Mouse (Mus musculus): ENCODE measurements around the gene 1700025G04Rik. TPM values are rescaled to one million over a fixed set of nuclear protein-coding genes. Genes with fewer than 3 reads are reported as not detected.
"Not testable (repeated sequence)": the region's sequence is repeated elsewhere in the genome, so short reads cannot be mapped to it uniquely, and the experiment has no call there.

1700025G04Rik gene
- polyA plus RNA-seq, 1 experiment, result 2.2 TPM

GRCm38 (mm10) chr1:151851051-151851848 is 238.7 kb downstream of the 1700025G04Rik start:
- WGBS, result 86% methylated on average over 20 of the region's 20 CpGs
- Histone ChIP-seq H3K4me3 (ENCODE audit: insufficient read depth, low read depth, low read length) (no peak overlapping the region), H3K4me1 (ENCODE audit: control insufficient read depth, insufficient read depth, low read length) (no peaks in the 10 kb centered on the region), H3K27me3 (replicated peaks; ENCODE audit: control insufficient read depth, insufficient read depth, low read length) (no peaks in the 10 kb centered on the region), H3K27ac (ENCODE audit: insufficient read depth, low read depth, low read length) (no peak overlapping the region), H3K36me3 (ENCODE audit: control insufficient read depth, insufficient read depth, low read length) (no peaks in the 10 kb centered on the region)
- no peak for DNase-seq
- TF ChIP-seq CTCF (conservative IDR thresholded peaks at IDR 0.05; ENCODE audit: insufficient read depth, insufficient read length, low read depth, low read length), result no peak
- TF ChIP-seq POLR2A (IDR thresholded peaks at IDR 0.05; ENCODE audit: low read depth, low read length), result no peak

DNA sequence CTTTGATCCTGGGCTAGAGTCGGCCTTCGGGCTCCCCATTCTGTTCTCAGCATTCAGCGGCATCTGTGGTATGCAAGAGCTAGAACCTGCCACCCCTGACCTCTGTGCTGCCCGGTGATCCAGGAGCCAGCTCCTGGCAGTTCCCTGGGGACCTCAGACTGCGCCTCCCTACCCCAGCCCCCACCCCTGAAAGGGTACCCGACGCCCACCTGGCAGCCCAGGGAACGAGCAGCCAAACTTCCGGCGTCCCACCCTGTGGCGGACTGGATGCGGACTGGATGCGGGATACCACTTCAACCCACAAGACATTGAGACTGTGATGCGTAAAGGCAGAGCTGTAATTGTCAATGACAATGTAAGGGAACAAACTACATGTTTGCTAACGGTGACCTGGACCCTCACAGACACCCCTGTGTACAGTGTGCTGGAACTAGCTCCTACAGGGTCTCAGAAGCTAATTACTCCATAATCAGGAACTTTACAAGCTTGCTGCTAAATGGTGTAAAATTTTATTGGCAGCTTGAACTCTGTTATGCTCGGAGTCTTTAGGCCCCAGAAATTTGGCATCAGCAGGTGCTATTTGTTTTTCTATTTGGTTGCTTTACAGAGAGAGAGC is 239.8 kb downstream of the 1700025G04Rik start:
- H3K27ac ChIP-seq (ENCODE audit: insufficient read depth, low read depth, low read length), result no peak overlapping the region
- no peaks in the 10 kb centered on the region for H3K27me3 ChIP-seq (replicated peaks; ENCODE audit: control insufficient read depth, insufficient read depth, low read length)
- TF ChIP-seq CTCF (conservative IDR thresholded peaks at IDR 0.05; ENCODE audit: insufficient read depth, insufficient read length, low read depth, low read length) (no peak), POLR2A (IDR thresholded peaks at IDR 0.05; ENCODE audit: low read depth, low read length) (no peak)
- WGBS, result 86% methylated on average over 16 of the region's 16 CpGs
- H3K4me1 ChIP-seq (ENCODE audit: control insufficient read depth, insufficient read depth, low read length), result no peaks in the 10 kb centered on the region
- H3K4me3 ChIP-seq (ENCODE audit: insufficient read depth, low read depth, low read length), result no peak overlapping the region
- H3K36me3 ChIP-seq (ENCODE audit: control insufficient read depth, insufficient read depth, low read length), result no peaks in the 10 kb centered on the region
- no peak for DNase-seq

DNA sequence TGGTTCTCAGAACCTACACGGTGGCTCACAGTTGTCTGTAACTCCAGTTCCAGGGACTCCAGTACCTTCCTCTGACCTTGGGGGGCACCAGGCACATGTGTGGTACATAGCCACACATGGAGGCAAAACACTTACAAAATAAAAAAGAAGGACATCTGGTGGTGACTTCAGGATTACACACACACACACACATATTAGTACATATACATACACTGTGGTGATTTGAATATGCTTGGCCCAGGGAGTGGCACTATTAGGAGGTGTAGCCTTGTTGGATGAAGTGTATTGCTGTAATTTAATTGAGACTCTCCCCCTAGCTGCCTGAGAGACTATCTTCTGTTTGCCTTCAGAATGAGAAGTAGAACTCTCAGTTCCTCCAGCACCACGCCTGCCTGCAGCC is 241.6 kb downstream of the 1700025G04Rik start:
- Histone ChIP-seq H3K36me3 (ENCODE audit: control insufficient read depth, insufficient read depth, low read length) (no peaks in the 10 kb centered on the region), H3K4me1 (ENCODE audit: control insufficient read depth, insufficient read depth, low read length) (no peaks in the 10 kb centered on the region), H3K27me3 (replicated peaks; ENCODE audit: control insufficient read depth, insufficient read depth, low read length) (no peaks in the 10 kb centered on the region), H3K27ac (ENCODE audit: insufficient read depth, low read depth, low read length) (no peak overlapping the region), H3K4me3 (ENCODE audit: insufficient read depth, low read depth, low read length) (no peak overlapping the region)
- TF ChIP-seq POLR2A (IDR thresholded peaks at IDR 0.05; ENCODE audit: low read depth, low read length), result no peak
- no peak for TF ChIP-seq CTCF (conservative IDR thresholded peaks at IDR 0.05; ENCODE audit: insufficient read depth, insufficient read length, low read depth, low read length)
- no peak for DNase-seq
- 96% methylated on average over 2 of the region's 2 CpGs for WGBS

DNA sequence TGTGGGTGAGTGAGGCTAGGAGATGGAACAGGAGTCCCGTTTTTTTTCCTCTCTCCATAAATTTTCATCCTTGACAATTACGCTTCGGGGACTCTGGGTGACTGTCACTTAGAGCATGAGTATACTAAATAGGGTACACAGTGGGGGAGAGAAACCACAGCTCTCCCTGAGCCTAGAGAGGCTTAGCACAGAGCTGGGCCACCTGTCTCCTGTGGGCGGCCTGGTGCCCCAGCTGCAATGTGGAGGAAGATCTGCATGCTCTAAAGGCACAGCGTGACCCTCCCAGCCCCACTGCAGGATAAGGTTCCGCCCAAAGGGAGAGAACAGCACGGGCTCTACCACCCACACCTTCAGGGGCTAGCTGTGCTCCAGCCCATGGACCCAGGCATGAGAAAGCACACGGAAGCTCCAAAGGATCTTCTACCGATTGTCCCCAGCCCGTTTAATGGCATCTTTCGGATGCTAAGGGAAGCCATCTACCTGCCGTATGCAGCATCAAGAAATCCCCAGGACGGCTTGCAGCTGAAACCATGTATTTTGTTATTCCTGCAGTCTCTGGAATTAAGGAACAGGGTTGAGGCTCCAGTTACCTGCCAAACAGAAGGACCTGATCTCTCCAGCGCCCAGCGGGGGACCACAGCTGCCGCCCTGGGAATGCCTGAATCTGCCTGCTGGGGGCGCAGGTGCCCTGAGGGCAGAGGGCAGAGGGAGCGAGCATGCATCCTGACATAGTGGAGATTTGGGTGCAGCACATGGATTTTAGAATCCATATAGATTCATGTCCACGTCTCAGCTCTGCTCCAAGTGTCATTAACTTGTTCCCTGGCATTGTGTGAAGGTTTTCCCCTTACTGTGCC is 243.8 kb downstream of the 1700025G04Rik start:
- Histone ChIP-seq H3K4me1 (ENCODE audit: control insufficient read depth, insufficient read depth, low read length) (no peaks in the 10 kb centered on the region), H3K27me3 (replicated peaks; ENCODE audit: control insufficient read depth, insufficient read depth, low read length) (no peaks in the 10 kb centered on the region), H3K36me3 (ENCODE audit: control insufficient read depth, insufficient read depth, low read length) (no peaks in the 10 kb centered on the region), H3K4me3 (ENCODE audit: insufficient read depth, low read depth, low read length) (no peak overlapping the region), H3K27ac (ENCODE audit: insufficient read depth, low read depth, low read length) (no peak overlapping the region)
- DNase-seq, result no peak
- 0 out of 2 replicates have a peak, but pooled peaks have one; percentile 14 for TF ChIP-seq CTCF (conservative IDR thresholded peaks at IDR 0.05; ENCODE audit: insufficient read depth, insufficient read length, low read depth, low read length)
- TF ChIP-seq POLR2A (IDR thresholded peaks at IDR 0.05; ENCODE audit: low read depth, low read length), result no peak
- 61% methylated on average over 19 of the region's 19 CpGs for WGBS

DNA sequence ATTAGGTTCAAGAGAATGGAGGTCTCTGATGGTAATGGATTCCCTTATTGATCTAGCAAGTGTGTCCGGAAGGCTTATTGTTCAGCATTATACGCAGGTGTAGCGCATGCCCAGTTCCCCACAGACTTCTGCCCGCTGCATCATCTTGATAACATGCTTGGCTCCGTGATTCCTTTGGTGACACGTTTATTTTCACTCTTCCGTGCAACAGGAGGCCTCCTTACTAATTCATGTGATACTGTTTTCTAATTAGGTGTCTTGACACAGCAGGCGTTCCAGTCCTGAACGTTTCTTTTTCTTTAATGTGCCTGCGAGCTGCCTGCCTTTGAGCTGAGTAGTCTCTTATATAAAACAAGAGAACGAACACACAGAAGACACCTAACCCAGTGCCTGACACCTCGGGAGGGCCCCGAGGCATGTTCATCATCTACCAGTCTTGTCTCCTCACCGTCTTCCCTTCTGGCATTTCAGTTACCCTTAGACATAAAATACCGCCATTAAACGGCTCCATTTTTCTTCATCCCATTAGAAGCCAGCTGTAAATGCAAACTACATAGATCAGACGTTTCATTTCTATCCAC is 244.6 kb downstream of the 1700025G04Rik start:
- Histone ChIP-seq H3K27ac (ENCODE audit: insufficient read depth, low read depth, low read length) (no peak overlapping the region), H3K4me1 (ENCODE audit: control insufficient read depth, insufficient read depth, low read length) (no peaks in the 10 kb centered on the region), H3K36me3 (ENCODE audit: control insufficient read depth, insufficient read depth, low read length) (no peaks in the 10 kb centered on the region), H3K4me3 (ENCODE audit: insufficient read depth, low read depth, low read length) (no peak overlapping the region), H3K27me3 (replicated peaks; ENCODE audit: control insufficient read depth, insufficient read depth, low read length) (no peaks in the 10 kb centered on the region)
- WGBS, result 69% methylated on average over 17 of the region's 17 CpGs
- no peak for DNase-seq
- TF ChIP-seq CTCF (conservative IDR thresholded peaks at IDR 0.05; ENCODE audit: insufficient read depth, insufficient read length, low read depth, low read length), result no peak
- no peak for TF ChIP-seq POLR2A (IDR thresholded peaks at IDR 0.05; ENCODE audit: low read depth, low read length)

DNA sequence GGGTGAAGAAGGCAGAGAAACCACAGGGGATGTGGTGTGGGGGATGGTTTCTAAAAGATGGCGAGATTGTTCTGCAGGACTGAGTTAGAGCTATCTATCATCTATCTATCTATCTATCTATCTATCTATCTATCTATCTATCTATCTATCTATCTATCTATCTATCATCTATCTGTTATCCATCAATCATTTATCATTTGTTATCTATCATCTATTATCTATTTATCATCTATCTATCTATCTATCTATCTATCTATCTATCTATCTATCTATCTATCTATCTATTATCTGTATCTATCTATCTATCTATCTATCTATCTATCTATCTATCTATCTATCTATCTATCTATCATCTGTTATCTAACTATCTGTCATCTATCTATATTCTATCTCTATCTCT is 249.6 kb downstream of the 1700025G04Rik start:
- 92% methylated on average over 1 of the region's 1 CpGs for WGBS
- not testable (repeated sequence) for H3K4me1 ChIP-seq (ENCODE audit: control insufficient read depth, insufficient read depth, low read length); DNase-seq; H3K27me3 ChIP-seq (replicated peaks; ENCODE audit: control insufficient read depth, insufficient read depth, low read length); H3K36me3 ChIP-seq (ENCODE audit: control insufficient read depth, insufficient read depth, low read length); H3K27ac ChIP-seq (ENCODE audit: insufficient read depth, low read depth, low read length); H3K4me3 ChIP-seq (ENCODE audit: insufficient read depth, low read depth, low read length)
